In genomic region chr8:57498847-57499511, GRCm38 (mm10) we compare ENCODE assay signal across 8 mouse cellular contexts. TPM values are rescaled to one million over a fixed set of nuclear protein-coding genes. Genes with fewer than 3 reads are reported as not detected.
A peak's percentile ranks its signal among the peaks of the same experiment; 100 is the strongest.
DNase-seq lines count a peak whose midpoint lies in the region; ATAC-seq and TF ChIP-seq lines count a peak whose summit lies in the region.

No protein-coding gene starts in this region.

- ATAC-seq in hindbrain, embryonic 12.5 days (ENCODE audit: low FRiP score) = peak; percentile 71
- ATAC-seq in midbrain, postnatal 0 days (ENCODE audit: low FRiP score) = no peak
- ATAC-seq in megakaryocyte progenitor cell, adult 5-6 weeks (replicated peaks; ENCODE audit: poor library complexity) = no peak

- no peaks in the 10 kb centered on the region for H3K27me3 ChIP-seq in hindbrain, embryonic 12.5 days
- no peaks in the 10 kb centered on the region for H3K27me3 ChIP-seq in midbrain, postnatal 0 days (ENCODE audit: insufficient read depth, low read length)

- 40% methylated on average over 17 of the region's 17 CpGs for WGBS in hindbrain, embryonic 12.5 days
- WGBS in midbrain, postnatal 0 days = 36% methylated on average over 17 of the region's 17 CpGs

- no peaks in the 10 kb centered on the region for H3K9me3 ChIP-seq in hindbrain, embryonic 12.5 days (replicated peaks)
- no peaks in the 10 kb centered on the region for H3K9me3 ChIP-seq in midbrain, postnatal 0 days (ENCODE audit: low read length)

- H3K27ac ChIP-seq in hindbrain, embryonic 12.5 days = 0 out of 2 replicates have a peak overlapping the region, but pooled peaks have one; percentile 23
- H3K27ac ChIP-seq in midbrain, postnatal 0 days (ENCODE audit: low read depth, low read length) = no peak overlapping the region

- intact Hi-C loops in left cerebral cortex, postnatal 10 days (cut with DNase I) = no loop called here

- TF ChIP-seq CTCF in midbrain, postnatal 0 days (IDR thresholded peaks at IDR 0.05) = 0 out of 2 replicates have a peak, but pooled peaks have one; percentile 2

- H3K4me3 ChIP-seq in hindbrain, embryonic 12.5 days = no peak overlapping the region
- H3K4me3 ChIP-seq in midbrain, postnatal 0 days (ENCODE audit: low read depth, low read length) = no peak overlapping the region; the same call in 1 of the 2 replicates

- no peaks in the 10 kb centered on the region for H3K36me3 ChIP-seq in hindbrain, embryonic 12.5 days
- H3K36me3 ChIP-seq in midbrain, postnatal 0 days (ENCODE audit: insufficient read depth, low read length) = no peaks in the 10 kb centered on the region

- no peak overlapping the region for H3K9ac ChIP-seq in hindbrain, embryonic 12.5 days
- H3K9ac ChIP-seq in midbrain, postnatal 0 days (replicated peaks; ENCODE audit: low read length, poor library complexity, severe bottlenecking) = no peak overlapping the region

- peak; percentile 37 for DNase-seq in right cerebral cortex, adult 18-20 months
- DNase-seq in right cerebral cortex, postnatal 25 days = no peak
- DNase-seq in cerebellum, postnatal 14 days = peak; percentile 92 to 95
- DNase-seq in left cerebral cortex, postnatal 10 days (ENCODE audit: extremely low spot score in 1 of 2, low spot score in 2 of 2) = peak; percentile 17 to 75
- DNase-seq in midbrain, postnatal 0 days (ENCODE audit: low spot score) = peak; percentile 65
- no peak for DNase-seq in T-cell, adult 2 months (ENCODE audit: low spot score)

- peak overlapping the region; percentile 19 for H3K4me2 ChIP-seq in hindbrain, embryonic 12.5 days (replicated peaks)
- H3K4me2 ChIP-seq in midbrain, postnatal 0 days (ENCODE audit: low read depth, low read length, poor library complexity, severe bottlenecking) = peak overlapping the region; percentile 39

- H3K4me1 ChIP-seq in hindbrain, embryonic 12.5 days = peaks cover 9% of the 10 kb centered on the region; the same call in 1 of the 2 replicates
- no peaks in the 10 kb centered on the region for H3K4me1 ChIP-seq in midbrain, postnatal 0 days (ENCODE audit: insufficient read depth, low read length)

RNA-seq across cellular contexts. Expression of gene Sap30, which starts 11.3 kb away (rescaled TPM):
- 89.9 and 90.4 TPM in 2 replicates for polyA plus RNA-seq in hindbrain, embryonic 12.5 days (2016; fragmentation: Nextera tagmentation; extraction: Ambion mirVana)
- 1 to 10 TPM; 5.7 to 7.2 TPM for total RNA-seq in left cerebral cortex, postnatal 10 days (2021)
- total RNA-seq in midbrain, postnatal 0 days (2014; rRNA removed) = 18.0 and 21.0 TPM in 2 replicates
- 14.4 and 14.6 TPM in 2 replicates for polyA plus RNA-seq in midbrain, postnatal 0 days (2015; fragmentation: Nextera tagmentation; extraction: Ambion mirVana)
- 56.9 and 60.7 TPM in 2 replicates for total RNA-seq in megakaryocyte progenitor cell, adult 5-6 weeks (2015)
- total RNA-seq in megakaryocyte progenitor cell, adult 5-6 weeks (2017) = 73.0 and 90.5 TPM in 2 replicates

RNA-seq across cellular contexts. Expression of gene Hmgb2, which starts 12.7 kb away (rescaled TPM):
- polyA plus RNA-seq in hindbrain, embryonic 12.5 days (2016; fragmentation: Nextera tagmentation; extraction: Ambion mirVana) = 331 and 384 TPM in 2 replicates
- 10 to 100 TPM; 13.1 to 15.5 TPM for total RNA-seq in left cerebral cortex, postnatal 10 days (2021)
- total RNA-seq in midbrain, postnatal 0 days (2014; rRNA removed) = 11.2 and 12.3 TPM in 2 replicates
- 34.8 and 50.4 TPM in 2 replicates for polyA plus RNA-seq in midbrain, postnatal 0 days (2015; fragmentation: Nextera tagmentation; extraction: Ambion mirVana)
- total RNA-seq in megakaryocyte progenitor cell, adult 5-6 weeks (2015) = 432 and 457 TPM in 2 replicates
- 491 and 530 TPM in 2 replicates for total RNA-seq in megakaryocyte progenitor cell, adult 5-6 weeks (2017)

RNA-seq across cellular contexts. Expression of gene Scrg1, which starts 43.3 kb away (rescaled TPM):
- polyA plus RNA-seq in hindbrain, embryonic 12.5 days (2016; fragmentation: Nextera tagmentation; extraction: Ambion mirVana) = 1.5 and 1.6 TPM in 2 replicates
- 10 to 100 TPM; 35.3 to 52.0 TPM for total RNA-seq in left cerebral cortex, postnatal 10 days (2021)
- 11.2 and 16.3 TPM in 2 replicates for total RNA-seq in midbrain, postnatal 0 days (2014; rRNA removed)
- 35.2 and 37.7 TPM in 2 replicates for polyA plus RNA-seq in midbrain, postnatal 0 days (2015; fragmentation: Nextera tagmentation; extraction: Ambion mirVana)
- 0.88 and 1.6 TPM in 2 replicates for total RNA-seq in megakaryocyte progenitor cell, adult 5-6 weeks (2015)
- total RNA-seq in megakaryocyte progenitor cell, adult 5-6 weeks (2017) = not detected in 2 replicates

Comparison
In these comparisons a context has a peak if more than half of its experiments do, and no peak if none do; other contexts are left out.
1. DNase-seq: peak in right cerebral cortex, adult 18-20 months (single experiment), cerebellum, postnatal 14 days (2 of 2), left cerebral cortex, postnatal 10 days (2 of 2) and midbrain, postnatal 0 days (single experiment); none in right cerebral cortex, postnatal 25 days (single experiment) and T-cell, adult 2 months (single experiment).
2. RNA of gene Hmgb2, which starts 12.7 kb away (total RNA-seq): 432 to 530 TPM in megakaryocyte progenitor cell, adult 5-6 weeks; 13.1 to 15.5 TPM in left cerebral cortex, postnatal 10 days and 11.2 to 12.3 TPM in midbrain, postnatal 0 days; every median in the first group is over 10 times any median in the second.